Mouse (Mus musculus) ES-Bruce4 (cell line): Measurements from ENCODE around the gene Kctd10. TPM values are rescaled to one million over a fixed set of nuclear protein-coding genes. Genes with fewer than 3 reads are reported as not detected.

Experiments used
- H3K27ac ChIP-seq: 2 replicates; pipeline ENCODE4 v1.5.1; 2012; ENCODE audit warnings: low read length, inconsistent platforms; ENCODE audit not compliant: insufficient read depth
- H3K27me3 ChIP-seq: 2 replicates; pipeline ENCODE4 v1.6.1; 2012; ENCODE audit warnings: mild to moderate bottlenecking, low read length, inconsistent platforms; ENCODE audit not compliant: control insufficient read depth, poor library complexity, insufficient read depth, severe bottlenecking
- H3K36me3 ChIP-seq: 2 replicates; pipeline ENCODE4 v1.6.1; 2012; ENCODE audit warnings: inconsistent platforms, mild to moderate bottlenecking, low read length, moderate library complexity; ENCODE audit not compliant: control insufficient read depth, poor library complexity, insufficient read depth, severe bottlenecking
- H3K4me1 ChIP-seq: one replicate; pipeline ENCODE4 v1.8.1; 2011; ENCODE audit warnings: low read length; ENCODE audit not compliant: control insufficient read depth, insufficient read depth
- H3K4me3 ChIP-seq: 2 replicates; pipeline ENCODE4 v1.5.1; 2011; ENCODE audit warnings: low read depth, mild to moderate bottlenecking, low read length
- H3K9ac ChIP-seq: 2 replicates; pipeline ENCODE4 v1.6.1; 2012; ENCODE audit warnings: low read depth, mild to moderate bottlenecking, inconsistent platforms; ENCODE audit not compliant: poor library complexity, severe bottlenecking
- H3K9me3 ChIP-seq: replicated peaks from 2 replicates; pipeline ENCODE4 v1.6.1; 2012; ENCODE audit warnings: mild to moderate bottlenecking, low read length, inconsistent platforms; ENCODE audit not compliant: control insufficient read depth, poor library complexity, insufficient read depth, severe bottlenecking
- CTCF ChIP-seq: IDR thresholded peaks from one replicate; pipeline ENCODE4 v1.8.1; 2011; ENCODE audit warnings: low read depth, low read length
- EP300 ChIP-seq: IDR thresholded peaks from 2 replicates; pipeline ENCODE4 v1.6.1; 2011; ENCODE audit warnings: low read depth, low read length; ENCODE audit not compliant: insufficient read depth
- POLR2A ChIP-seq: IDR thresholded peaks from one replicate; pipeline ENCODE4 v1.8.1; 2011; ENCODE audit warnings: low read length; ENCODE audit not compliant: insufficient read depth
- polyA plus RNA-seq: library from polyadenylated mRNA; stranded (reverse); fragments of >200 nt; gene quantifications from 2 replicates; pipeline ENCODE4 v1.2.4, GENCODE M21; 2011; ENCODE audit warnings: low read depth; ENCODE audit not compliant: missing spikeins, insufficient read depth, insufficient read length

Gene Kctd10
- polyA plus RNA-seq, 1 experiment: 60.4 TPM

GRCm38 (mm10) chr5:114370371-114370776, 9.9 kb downstream of the Kctd10 start:
- Histone ChIP-seq H3K4me3 (no peak overlapping the region), H3K4me1 (peaks cover 10% of the 10 kb centered on the region), H3K27ac (no peak overlapping the region), H3K36me3 (peaks cover 4% of the 10 kb centered on the region; the same call in 1 of the 2 replicates), H3K9ac (no peak overlapping the region), H3K27me3 (no peaks in the 10 kb centered on the region), H3K9me3 (no peaks in the 10 kb centered on the region)
- no peak for TF ChIP-seq EP300
- no peak for TF ChIP-seq CTCF
- no peak for TF ChIP-seq POLR2A

GRCm38 (mm10) chr5:114369921-114370320, 10.4 kb downstream of the Kctd10 start:
- H3K4me3 ChIP-seq: no peak overlapping the region
- H3K9ac ChIP-seq: no peak overlapping the region
- H3K4me1 ChIP-seq: peaks cover 10% of the 10 kb centered on the region

DNA sequence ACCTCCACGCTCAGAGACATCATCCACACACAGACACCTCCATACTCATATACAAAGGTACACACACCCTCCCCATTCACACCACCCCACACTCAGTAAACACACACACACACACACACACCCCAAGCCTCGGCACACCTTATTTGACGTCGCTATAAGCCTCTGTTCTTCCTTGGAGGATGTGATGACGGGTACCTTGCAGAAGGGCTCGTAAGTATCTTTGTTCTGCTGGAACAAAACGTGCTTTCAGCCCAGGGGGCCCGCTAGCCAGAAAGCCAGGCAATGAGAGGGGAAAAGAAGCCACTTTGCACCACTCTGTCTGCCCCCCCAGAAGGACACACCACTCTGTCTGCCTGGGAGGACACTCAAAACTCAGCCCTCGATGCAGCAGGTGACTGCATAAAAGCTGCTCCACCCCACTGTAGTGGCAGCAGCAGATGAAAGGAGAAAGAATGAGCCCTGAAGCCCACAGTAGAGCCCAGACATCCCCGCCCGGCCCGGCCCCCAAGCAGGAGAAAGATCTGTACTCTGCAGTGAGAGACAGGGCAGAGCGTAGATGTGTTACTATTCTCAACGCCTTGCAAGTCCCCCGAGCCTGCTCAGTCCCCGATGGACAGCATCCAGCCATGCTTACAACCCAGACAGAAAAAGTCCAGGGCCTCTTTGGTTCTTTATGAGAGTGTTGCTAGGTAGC, 11.4 kb downstream of the Kctd10 start:
- no peak for TF ChIP-seq CTCF
- no peak for TF ChIP-seq POLR2A
- Histone ChIP-seq H3K9ac (no peak overlapping the region), H3K27me3 (no peaks in the 10 kb centered on the region), H3K36me3 (peaks cover 4% of the 10 kb centered on the region; the same call in 1 of the 2 replicates), H3K27ac (no peak overlapping the region), H3K9me3 (no peaks in the 10 kb centered on the region), H3K4me3 (no peak overlapping the region), H3K4me1 (peaks cover 5% of the 10 kb centered on the region)

More at GRCm38 (mm10) chr5:114369921-114370320, 10.4 kb downstream of the Kctd10 start:
- no peaks in the 10 kb centered on the region for H3K27me3 ChIP-seq
- peaks cover 4% of the 10 kb centered on the region; the same call in 1 of the 2 replicates for H3K36me3 ChIP-seq
- no peaks in the 10 kb centered on the region for H3K9me3 ChIP-seq
- no peak overlapping the region for H3K27ac ChIP-seq
- TF ChIP-seq EP300 (no peak), CTCF (no peak), POLR2A (no peak)

- Histone ChIP-seq H3K4me1 (peaks cover 4% of the 10 kb centered on the region), H3K27ac (no peak overlapping the region), H3K9me3 (no peaks in the 10 kb centered on the region), H3K36me3 (peaks cover 4% of the 10 kb centered on the region; the same call in 1 of the 2 replicates), H3K4me3 (no peak overlapping the region), H3K9ac (no peak overlapping the region), H3K27me3 (no peaks in the 10 kb centered on the region)
- no peak for TF ChIP-seq EP300
- no peak for TF ChIP-seq POLR2A
- TF ChIP-seq CTCF: no peak
These were observed 12.2 kb downstream of the Kctd10 start for GRCm38 (mm10) chr5:114368121-114368520.

DNA sequence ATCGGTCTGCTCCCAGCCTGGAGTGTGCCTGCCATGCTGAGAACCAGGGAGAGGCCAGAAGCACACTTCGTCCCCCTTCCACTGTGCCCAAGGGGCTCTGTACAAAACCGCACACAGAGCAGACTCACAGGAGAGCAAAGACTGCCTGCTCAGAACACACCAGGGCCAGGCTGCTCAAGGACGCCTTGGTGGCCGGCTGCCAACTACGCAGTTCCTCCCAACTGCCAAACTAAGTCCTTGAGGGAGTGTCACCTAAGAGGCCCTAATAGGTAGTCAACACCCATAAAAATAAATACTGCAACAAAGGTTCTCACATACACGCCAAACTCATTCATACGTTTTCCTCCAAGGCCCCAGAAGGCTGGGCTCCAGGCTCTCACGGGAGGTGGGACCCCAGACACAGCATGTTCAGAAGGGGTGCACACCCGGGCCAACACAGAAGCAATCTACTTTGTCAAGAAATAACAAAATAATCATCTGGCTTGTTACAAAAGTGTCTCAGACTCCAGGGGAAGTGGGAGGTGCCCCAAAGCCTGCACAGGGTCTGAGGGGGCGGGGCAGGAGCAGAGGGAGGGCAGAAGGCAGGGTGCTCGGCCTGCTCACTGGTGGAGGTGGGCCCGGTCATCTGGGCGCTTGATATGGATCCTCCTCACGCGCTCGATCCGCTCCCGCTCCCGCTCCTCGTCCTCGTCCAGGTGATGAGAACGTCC, 15.1 kb downstream of the Kctd10 start:
- H3K9me3 ChIP-seq: no peaks in the 10 kb centered on the region
- no peak overlapping the region for H3K27ac ChIP-seq
- peaks cover 3% of the 10 kb centered on the region for H3K4me1 ChIP-seq
- no peak overlapping the region for H3K4me3 ChIP-seq
- TF ChIP-seq POLR2A: no peak
- no peak for TF ChIP-seq EP300
- TF ChIP-seq CTCF: no peak
- no peak overlapping the region for H3K9ac ChIP-seq
- H3K36me3 ChIP-seq: peaks cover 4% of the 10 kb centered on the region; the same call in 1 of the 2 replicates
- H3K27me3 ChIP-seq: no peaks in the 10 kb centered on the region

DNA sequence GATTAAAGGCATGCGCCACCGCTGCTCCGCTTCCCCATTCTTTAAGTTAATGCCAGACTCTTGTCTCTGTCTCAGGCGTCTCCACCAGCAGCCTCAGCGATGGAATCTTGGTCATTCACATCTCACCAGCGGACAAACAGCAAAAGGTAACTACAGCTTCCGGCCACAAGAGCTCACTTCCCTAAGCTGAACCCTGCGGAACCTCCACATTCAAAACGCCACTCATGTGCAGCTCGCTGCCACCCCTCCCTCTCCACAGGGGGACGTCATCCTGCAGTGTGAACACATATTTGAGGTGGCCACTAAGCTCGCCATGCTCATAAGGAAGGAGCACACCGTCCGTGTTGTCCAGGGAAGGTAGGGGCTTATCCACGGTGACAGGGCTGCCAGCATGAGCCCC, 19.3 kb downstream of the Kctd10 start:
- TF ChIP-seq CTCF (no peak), POLR2A (no peak), EP300 (no peak)
- Histone ChIP-seq H3K9me3 (no peaks in the 10 kb centered on the region), H3K4me1 (peaks cover 3% of the 10 kb centered on the region), H3K4me3 (no peak overlapping the region), H3K9ac (no peak overlapping the region), H3K27ac (no peak overlapping the region), H3K27me3 (no peaks in the 10 kb centered on the region), H3K36me3 (no peaks in the 10 kb centered on the region)
